Mouse (Mus musculus): ENCODE results near the gene Uqcc1. TPM values are rescaled to one million over a fixed set of nuclear protein-coding genes. Genes with fewer than 3 reads are reported as not detected.

The Uqcc1 gene
- polyA plus RNA-seq, 1 experiment from 2014 or later, result 99.7 TPM

DNA sequence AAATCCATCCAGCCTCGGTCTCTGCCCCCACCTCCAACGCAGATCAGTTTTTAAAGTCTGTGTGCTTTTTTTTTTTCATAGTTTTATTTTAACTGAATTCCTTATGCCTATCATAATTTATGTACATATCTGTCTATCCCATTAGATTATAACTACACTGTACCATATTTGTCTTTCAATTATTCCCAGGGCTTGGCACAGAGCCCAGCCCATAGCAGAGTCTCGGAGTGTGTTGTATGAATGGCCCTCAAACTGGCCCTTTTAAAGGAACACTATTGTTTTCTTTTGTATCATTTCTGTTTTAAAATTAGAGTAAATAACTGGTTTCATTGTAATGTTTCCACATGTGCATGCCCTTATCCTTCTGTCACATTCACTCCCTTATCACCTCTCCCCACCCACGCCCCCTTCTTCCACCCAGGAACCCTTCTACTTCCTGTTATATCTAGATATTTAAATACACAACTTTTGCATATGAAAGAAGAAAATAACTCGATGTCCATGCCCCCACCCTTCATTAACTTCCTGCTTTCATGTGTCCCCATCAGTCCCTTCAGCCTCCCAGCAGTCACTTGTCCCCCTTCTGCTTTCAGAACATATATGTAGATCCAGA lies 17.4 kb upstream of the Uqcc1 start:
- no peak for ATAC-seq (ENCODE audit: extremely low read depth, insufficient number of reproducible peaks, low FRiP score, low TSS enrichment)
- Histone ChIP-seq H3K9me3 (no peaks in the 10 kb centered on the region), H3K4me2 (no peak overlapping the region), H3K9ac (no peak overlapping the region), H3K36me3 (no peaks in the 10 kb centered on the region), H3K4me1 (peaks cover 28% of the 10 kb centered on the region), H3K27ac (replicated peaks) (no peak overlapping the region), H3K4me3 (no peak overlapping the region), H3K27me3 (replicated peaks) (peaks cover 36% of the 10 kb centered on the region)
- WGBS, result 45% methylated on average over 5 of the region's 5 CpGs

- Histone ChIP-seq H3K36me3 (no peaks in the 10 kb centered on the region), H3K4me1 (peaks cover 28% of the 10 kb centered on the region), H3K27ac (replicated peaks) (no peak overlapping the region), H3K4me2 (no peak overlapping the region), H3K27me3 (replicated peaks) (peaks cover 36% of the 10 kb centered on the region), H3K9ac (no peak overlapping the region), H3K9me3 (no peaks in the 10 kb centered on the region), H3K4me3 (no peak overlapping the region)
- ATAC-seq (ENCODE audit: extremely low read depth, insufficient number of reproducible peaks, low FRiP score, low TSS enrichment), result no peak
- WGBS, result 32% methylated on average over 4 of the region's 4 CpGs
Observed at GRCm38 (mm10) chr2:155946499-155946898, 16.4 kb upstream of the Uqcc1 start.

DNA sequence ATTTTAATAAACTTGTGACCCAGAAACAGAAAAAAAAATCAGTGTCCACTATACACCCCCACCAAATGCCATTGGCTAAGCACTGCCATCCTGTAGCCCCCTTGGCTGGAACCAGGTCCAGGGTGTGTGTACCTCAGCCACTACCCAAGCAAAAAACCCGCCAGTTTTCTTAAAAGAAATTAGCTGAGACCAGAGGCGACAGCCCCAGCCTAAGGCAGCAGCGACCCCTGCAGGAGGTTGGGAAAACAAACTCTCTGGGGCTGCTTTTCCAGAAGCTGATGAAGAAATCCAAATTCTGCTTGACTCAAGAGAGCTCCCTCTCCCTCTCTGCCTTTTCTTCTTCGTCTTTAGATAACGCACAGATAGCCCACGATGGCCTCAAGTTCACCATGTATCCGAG lies 16.0 kb upstream of the Uqcc1 start:
- no peak for ATAC-seq (ENCODE audit: extremely low read depth, insufficient number of reproducible peaks, low FRiP score, low TSS enrichment)

DNA sequence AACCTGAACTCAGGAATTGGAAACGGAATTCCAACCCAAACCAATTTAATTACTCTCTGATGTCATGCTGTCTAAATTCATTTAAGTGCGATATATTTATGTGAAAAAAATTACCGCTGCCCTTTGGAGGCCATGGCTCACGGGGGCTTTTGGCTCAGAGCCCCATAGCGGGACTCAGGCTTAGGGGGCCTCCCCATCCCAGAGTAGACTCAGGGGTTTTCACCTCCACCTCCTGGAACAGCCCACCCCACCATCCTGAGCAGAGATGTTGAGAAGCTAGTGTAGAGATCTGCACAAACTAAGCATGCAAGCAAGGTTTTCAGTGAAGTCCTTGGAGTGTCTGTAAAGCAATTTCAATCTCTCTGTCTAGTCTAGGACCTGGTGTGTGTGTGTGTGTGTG lies 15.5 kb upstream of the Uqcc1 start:
- Histone ChIP-seq H3K36me3 (no peaks in the 10 kb centered on the region), H3K27ac (replicated peaks) (no peak overlapping the region), H3K4me3 (no peak overlapping the region), H3K9me3 (no peaks in the 10 kb centered on the region), H3K4me2 (no peak overlapping the region), H3K27me3 (replicated peaks) (peaks cover 36% of the 10 kb centered on the region), H3K9ac (no peak overlapping the region), H3K4me1 (peaks cover 28% of the 10 kb centered on the region)
- ATAC-seq (ENCODE audit: extremely low read depth, insufficient number of reproducible peaks, low FRiP score, low TSS enrichment), result no peak
- WGBS, result 78% methylated on average over 5 of the region's 5 CpGs

More for the DNA sequence above, 16.0 kb upstream of the Uqcc1 start:
- Histone ChIP-seq H3K27ac (replicated peaks) (no peak overlapping the region), H3K9ac (no peak overlapping the region), H3K9me3 (no peaks in the 10 kb centered on the region), H3K27me3 (replicated peaks) (peaks cover 36% of the 10 kb centered on the region), H3K4me2 (no peak overlapping the region), H3K36me3 (no peaks in the 10 kb centered on the region), H3K4me3 (no peak overlapping the region), H3K4me1 (peaks cover 28% of the 10 kb centered on the region)
- 5% methylated on average over 7 of the region's 7 CpGs for WGBS

GRCm38 (mm10) chr2:155945124-155945523 lies 15.0 kb upstream of the Uqcc1 start, which contains the start of gene Gdf5:
Gene Gdf5 (minus strand): TSS chr2:155945367.
- Histone ChIP-seq H3K27ac (replicated peaks) (no peak within 1 kb of the TSS), H3K27me3 (replicated peaks) (peaks cover 34% of the 10 kb centered on the region), H3K9ac (peak within 1 kb of the TSS; percentile 20; the same call in 1 of the 2 replicates), H3K4me3 (peak within 1 kb of the TSS; percentile 8; the same call in 1 of the 2 replicates), H3K4me2 (peak within 1 kb of the TSS; percentile 54), H3K36me3 (no peaks in the 10 kb centered on the region), H3K4me1 (peaks cover 28% of the 10 kb centered on the region), H3K9me3 (no peaks in the 10 kb centered on the region)
- WGBS, result 38% methylated on average over 13 of the region's 13 CpGs
- ATAC-seq (ENCODE audit: extremely low read depth, insufficient number of reproducible peaks, low FRiP score, low TSS enrichment), result no peak

GRCm38 (mm10) chr2:155944685-155945084 lies 14.6 kb upstream of the Uqcc1 start:
- no peak for ATAC-seq (ENCODE audit: extremely low read depth, insufficient number of reproducible peaks, low FRiP score, low TSS enrichment)
- H3K4me2 ChIP-seq, result peak overlapping the region; percentile 54
- 78% methylated on average over 4 of the region's 4 CpGs for WGBS
- H3K27ac ChIP-seq (replicated peaks), result no peak overlapping the region
- H3K4me3 ChIP-seq, result peak overlapping the region; percentile 8; the same call in 1 of the 2 replicates
- no peaks in the 10 kb centered on the region for H3K9me3 ChIP-seq
- H3K9ac ChIP-seq, result peak overlapping the region; percentile 20; the same call in 1 of the 2 replicates
- peaks cover 28% of the 10 kb centered on the region for H3K4me1 ChIP-seq
- H3K36me3 ChIP-seq, result no peaks in the 10 kb centered on the region
- peaks cover 30% of the 10 kb centered on the region for H3K27me3 ChIP-seq (replicated peaks)

DNA sequence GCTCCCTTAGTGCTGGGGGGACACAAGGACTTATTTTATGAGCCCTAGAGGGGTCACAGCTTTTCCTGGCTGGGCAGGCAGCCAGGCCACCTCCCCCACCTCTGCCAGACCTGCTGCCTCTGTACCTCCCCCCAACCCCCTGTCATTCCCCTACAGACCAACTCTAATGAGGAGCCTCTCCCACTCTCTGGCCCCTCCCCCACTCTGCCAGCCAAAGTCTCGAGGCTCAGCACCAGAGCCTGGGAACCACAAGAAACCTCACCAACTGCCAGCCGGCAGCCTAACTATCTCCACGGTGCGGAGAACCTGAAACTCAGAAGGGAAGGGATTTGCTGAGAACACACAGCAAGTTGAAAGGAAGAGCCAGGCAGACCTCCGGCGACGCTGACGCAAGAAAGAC lies 13.4 kb upstream of the Uqcc1 start:
- Histone ChIP-seq H3K27me3 (replicated peaks) (peaks cover 22% of the 10 kb centered on the region), H3K9ac (peak overlapping the region; percentile 34), H3K27ac (replicated peaks) (no peak overlapping the region), H3K36me3 (no peaks in the 10 kb centered on the region), H3K4me2 (peak overlapping the region; percentile 54), H3K4me1 (peaks cover 28% of the 10 kb centered on the region), H3K9me3 (no peaks in the 10 kb centered on the region), H3K4me3 (peak overlapping the region; percentile 21)
- 4% methylated on average over 8 of the region's 8 CpGs for WGBS
- ATAC-seq (ENCODE audit: extremely low read depth, insufficient number of reproducible peaks, low FRiP score, low TSS enrichment), result no peak

DNA sequence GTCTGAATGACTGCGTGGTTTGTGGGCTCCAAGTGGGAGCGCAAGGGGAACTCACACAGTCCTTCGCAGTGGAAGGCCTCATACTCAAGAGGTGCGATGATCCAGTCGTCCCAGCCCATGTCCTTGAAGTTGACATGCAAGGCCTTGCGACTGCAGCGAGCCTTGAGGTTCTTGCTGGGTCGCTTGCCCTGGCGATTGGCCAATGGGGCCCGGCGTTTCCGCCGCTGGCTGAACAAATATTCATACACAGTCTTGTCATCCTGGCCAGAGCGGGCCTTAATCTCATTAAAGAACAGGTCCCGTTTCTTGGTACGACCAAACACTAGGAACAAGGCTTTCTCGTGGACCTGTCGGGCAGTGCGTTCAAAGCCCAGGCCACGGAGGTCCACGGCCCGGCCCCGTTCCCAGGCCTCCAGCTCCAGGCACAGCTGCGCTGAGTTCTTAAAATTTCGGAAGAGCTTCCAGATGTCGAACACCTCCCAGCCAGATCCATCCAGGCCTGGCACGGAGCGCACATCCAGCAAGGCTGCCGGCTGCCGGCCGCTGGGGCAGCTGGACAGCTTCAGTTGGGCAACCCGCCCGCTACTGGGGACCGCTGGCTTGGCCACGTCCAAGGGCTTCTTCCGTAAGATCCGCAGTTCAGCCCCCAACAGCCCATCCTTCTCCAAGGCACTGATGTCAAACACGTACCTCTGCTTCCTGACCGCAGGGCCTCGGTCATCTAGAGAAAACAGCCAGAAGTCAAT lies 11.8 kb upstream of the Uqcc1 start:
- no peak for ATAC-seq (ENCODE audit: extremely low read depth, insufficient number of reproducible peaks, low FRiP score, low TSS enrichment)
- Histone ChIP-seq H3K36me3 (no peaks in the 10 kb centered on the region), H3K9me3 (no peaks in the 10 kb centered on the region), H3K4me1 (peaks cover 21% of the 10 kb centered on the region), H3K27ac (replicated peaks) (no peak overlapping the region), H3K4me2 (no peak overlapping the region), H3K9ac (no peak overlapping the region), H3K4me3 (no peak overlapping the region), H3K27me3 (replicated peaks) (peaks cover 19% of the 10 kb centered on the region)
- WGBS, result 77% methylated on average over 40 of the region's 40 CpGs

- 77% methylated on average over 3 of the region's 3 CpGs for WGBS
- ATAC-seq (ENCODE audit: extremely low read depth, insufficient number of reproducible peaks, low FRiP score, low TSS enrichment), result no peak
- Histone ChIP-seq H3K9me3 (no peaks in the 10 kb centered on the region), H3K4me1 (peaks cover 20% of the 10 kb centered on the region), H3K4me2 (no peak within 1 kb of the TSS), H3K27ac (replicated peaks) (no peak within 1 kb of the TSS), H3K27me3 (replicated peaks) (peaks cover 12% of the 10 kb centered on the region), H3K4me3 (no peak within 1 kb of the TSS), H3K9ac (no peak within 1 kb of the TSS), H3K36me3 (no peaks in the 10 kb centered on the region)
Observed at GRCm38 (mm10) chr2:155940681-155941080, 10.6 kb upstream of the Uqcc1 start, which contains the start of gene Gm15557. Gene Gm15557 (plus strand): TSS chr2:155940728.

DNA sequence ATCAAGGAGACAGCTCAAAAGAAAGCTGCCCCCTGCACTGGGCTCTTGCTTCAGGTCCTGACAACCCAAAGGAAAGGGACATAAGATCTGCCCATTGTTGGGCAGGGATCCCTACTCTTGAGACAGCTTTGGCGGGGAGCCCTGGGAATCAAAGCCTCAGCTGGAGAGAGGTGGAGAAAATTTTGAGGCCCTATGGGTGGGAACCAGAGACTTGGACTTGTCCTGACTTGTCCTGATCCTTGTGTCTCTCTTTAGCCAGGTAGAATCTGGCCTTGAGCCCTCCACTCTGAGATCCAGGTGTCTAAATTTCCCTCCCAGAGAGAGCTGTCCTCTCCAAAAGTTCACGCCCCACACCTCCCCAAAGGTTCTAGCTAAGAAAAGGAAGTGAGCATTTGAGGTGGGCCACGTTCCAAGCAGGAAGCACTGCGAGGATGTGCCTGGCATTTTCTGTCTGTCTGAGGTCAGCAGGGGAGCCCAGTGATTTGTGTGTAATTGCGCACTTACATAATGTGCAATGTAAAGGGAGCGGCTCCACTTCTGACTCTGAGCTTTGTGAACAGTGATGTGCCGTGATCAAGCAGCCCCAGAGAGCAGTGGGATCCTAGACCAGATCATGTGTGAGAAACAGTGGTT lies 9.9 kb upstream of the Uqcc1 start:
- H3K9ac ChIP-seq, result no peak overlapping the region
- no peak for ATAC-seq (ENCODE audit: extremely low read depth, insufficient number of reproducible peaks, low FRiP score, low TSS enrichment)
- peaks cover 12% of the 10 kb centered on the region for H3K27me3 ChIP-seq (replicated peaks)
- no peak overlapping the region for H3K27ac ChIP-seq (replicated peaks)
- no peak overlapping the region for H3K4me3 ChIP-seq
- H3K4me2 ChIP-seq, result no peak overlapping the region
- H3K36me3 ChIP-seq, result no peaks in the 10 kb centered on the region
- H3K9me3 ChIP-seq, result no peaks in the 10 kb centered on the region
- 73% methylated on average over 7 of the region's 7 CpGs for WGBS
- H3K4me1 ChIP-seq, result peaks cover 15% of the 10 kb centered on the region

DNA sequence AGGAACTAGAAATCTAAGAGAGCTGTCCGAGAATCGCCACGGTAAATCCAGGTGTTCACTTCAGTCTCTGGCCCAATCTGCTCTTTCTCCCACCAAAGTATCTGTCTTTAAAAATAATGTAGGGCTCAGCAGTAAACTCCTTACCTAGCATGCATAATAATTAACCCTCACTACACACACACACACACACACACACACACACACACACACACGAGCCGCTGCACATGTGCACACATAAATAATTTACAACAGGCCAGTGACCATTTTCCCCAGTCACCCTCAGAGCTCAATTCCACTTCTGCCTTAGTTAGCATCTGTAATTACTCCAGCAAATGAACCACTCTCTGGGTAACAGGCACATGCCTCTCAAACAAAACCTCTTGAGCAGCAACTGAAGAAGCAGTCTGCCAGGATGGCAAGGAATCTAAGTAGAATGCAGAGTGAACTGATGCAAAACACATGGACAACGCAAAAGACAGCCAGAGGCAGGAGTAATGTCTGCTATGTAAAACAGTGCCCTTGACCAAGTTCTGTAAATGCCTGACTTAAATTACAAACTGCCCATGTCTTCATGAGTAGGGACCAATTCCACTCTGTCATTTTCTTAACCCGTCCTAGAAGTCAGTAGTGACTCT lies 1.3 kb downstream of the Uqcc1 start:
- Histone ChIP-seq H3K4me3 (peak overlapping the region; percentile 76), H3K4me1 (peaks cover 22% of the 10 kb centered on the region), H3K27me3 (replicated peaks) (no peaks in the 10 kb centered on the region), H3K4me2 (peak overlapping the region; percentile 68), H3K27ac (replicated peaks) (peak overlapping the region; percentile 93), H3K9ac (peak overlapping the region; percentile 85), H3K9me3 (no peaks in the 10 kb centered on the region), H3K36me3 (peaks cover 20% of the 10 kb centered on the region; the same call in 1 of the 2 replicates)
- no peak for ATAC-seq (ENCODE audit: extremely low read depth, insufficient number of reproducible peaks, low FRiP score, low TSS enrichment)
- 81% methylated on average over 7 of the region's 7 CpGs for WGBS

Data from heart, embryonic 13.5 days (tissue).